Mouse (Mus musculus): ENCODE measurements around the gene Gm21915.

Gene Gm21915

GRCm38 (mm10) chr9:40670313-40670712, at the start of gene Gm21915:
TSS of gene Gm21915 (plus strand) at chr9:40670613.
- DNase-seq: no peak

GRCm38 (mm10) chr9:40622265-40622664, 48.1 kb upstream of the Gm21915 start:
- DNase-seq: no peak

DNA sequence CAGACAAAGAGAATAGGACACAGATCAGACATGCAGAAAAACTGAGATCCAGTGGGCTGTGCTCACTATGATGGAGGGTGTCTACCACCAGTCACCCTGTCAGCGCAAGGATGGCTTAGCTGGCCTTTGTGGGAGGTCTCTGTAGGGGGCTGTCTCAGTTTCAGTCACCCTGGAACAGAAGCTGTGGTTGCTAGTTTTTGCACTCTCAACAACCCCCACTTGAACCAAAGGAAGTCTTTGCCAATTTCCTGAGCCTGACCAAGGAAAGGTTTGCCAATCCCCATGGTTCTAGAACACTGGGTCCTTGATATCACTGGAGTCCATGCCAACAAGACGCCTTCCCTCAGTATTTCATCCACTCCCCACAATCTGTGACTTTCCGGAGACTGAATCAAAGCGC, 47.6 kb upstream of the Gm21915 start:
- DNase-seq: no peak

DNA sequence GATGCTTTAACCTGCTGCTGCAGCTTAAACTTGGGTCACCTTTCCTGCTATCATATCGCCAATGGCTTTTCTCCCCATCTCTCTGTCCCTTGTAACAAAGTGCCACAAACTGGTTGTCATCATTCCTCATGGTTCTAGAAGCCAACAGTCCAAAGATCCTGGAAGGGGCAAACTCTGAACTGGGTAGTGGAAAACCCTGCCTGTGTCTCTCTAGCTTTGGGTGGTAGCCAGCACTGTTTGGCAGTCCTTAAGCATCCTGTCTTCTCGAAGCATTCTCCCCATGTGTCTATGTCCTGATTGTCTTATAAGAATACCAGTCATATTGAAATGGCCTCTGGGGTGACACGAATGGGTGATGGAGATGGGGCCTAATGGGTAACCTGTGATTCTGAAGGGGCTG, 45.1 kb upstream of the Gm21915 start:
- peak; percentile 67 for DNase-seq

GRCm38 (mm10) chr9:40626566-40626965, 43.8 kb upstream of the Gm21915 start:
- no peak for DNase-seq

DNA sequence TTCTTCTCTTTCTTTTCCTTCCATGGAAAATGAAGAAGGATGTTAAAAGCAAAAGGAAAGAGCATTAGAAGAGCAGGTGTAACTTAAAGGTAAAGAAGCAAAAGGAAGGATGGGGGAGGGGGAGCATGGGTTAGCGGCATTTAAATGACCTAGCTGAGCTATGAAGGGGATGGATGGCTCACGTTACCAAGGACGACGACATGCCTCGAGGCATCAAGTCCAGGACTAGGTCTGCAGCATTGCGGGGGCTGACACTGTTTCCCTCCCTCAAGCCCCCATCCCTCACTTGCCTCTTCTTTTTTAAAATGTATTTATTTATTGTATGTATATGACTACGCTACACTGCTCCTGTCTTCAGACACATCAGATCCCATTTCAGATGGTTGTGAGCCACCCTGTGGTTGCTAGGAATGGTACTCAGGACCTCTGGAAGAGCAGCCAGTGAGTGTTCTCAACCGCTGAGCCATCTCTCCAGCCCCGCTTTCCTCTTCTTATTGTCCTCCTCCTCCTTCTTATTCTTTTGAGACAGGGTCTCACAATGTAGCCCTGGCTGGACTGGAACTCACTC, 43.2 kb upstream of the Gm21915 start:
- DNase-seq: no peak

DNA sequence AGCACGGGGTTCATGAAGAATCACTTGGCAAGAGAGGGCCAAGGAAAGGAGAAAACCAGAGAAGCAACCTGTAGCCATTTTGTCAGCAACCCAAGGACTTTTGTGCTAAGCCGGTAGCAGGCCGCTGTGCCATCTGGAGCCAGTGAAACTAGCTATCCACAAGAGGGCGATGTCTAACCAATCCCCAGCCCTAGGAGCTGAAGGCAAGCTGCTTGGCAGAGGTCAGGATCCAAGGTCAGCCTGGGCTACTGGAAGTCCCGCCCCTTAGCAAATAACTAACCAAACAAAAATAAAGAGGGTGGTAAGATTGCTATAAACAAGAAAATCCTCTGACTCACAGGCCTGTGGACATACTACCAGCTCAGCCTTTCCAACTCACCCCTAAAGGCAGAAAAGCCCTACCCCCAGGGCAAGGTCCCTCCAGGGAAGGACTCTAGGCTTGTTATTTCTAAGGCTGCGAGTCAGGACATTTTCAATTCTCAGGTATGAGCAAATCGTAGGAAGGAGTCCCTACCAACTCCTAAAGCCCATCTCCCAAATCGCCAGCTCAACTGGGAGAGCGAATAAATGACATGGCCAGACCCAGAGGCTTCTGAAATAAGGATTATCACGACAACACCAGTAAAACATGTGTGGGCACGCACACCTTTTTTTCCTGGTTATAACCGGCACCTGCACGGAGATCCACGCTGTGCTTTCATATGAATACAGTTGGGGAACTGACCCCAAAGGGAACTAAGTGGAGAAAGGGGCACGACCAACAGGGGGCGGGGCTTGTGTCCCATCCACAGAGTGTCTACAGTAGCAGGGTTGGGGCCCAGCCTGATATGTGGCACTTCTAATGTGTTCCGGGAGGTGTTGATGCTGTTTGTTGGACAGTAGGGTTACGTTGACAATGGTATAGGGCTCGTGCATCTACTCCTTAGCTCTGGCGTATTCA, 42.0 kb upstream of the Gm21915 start:
- DNase-seq: peak; percentile 94

DNA sequence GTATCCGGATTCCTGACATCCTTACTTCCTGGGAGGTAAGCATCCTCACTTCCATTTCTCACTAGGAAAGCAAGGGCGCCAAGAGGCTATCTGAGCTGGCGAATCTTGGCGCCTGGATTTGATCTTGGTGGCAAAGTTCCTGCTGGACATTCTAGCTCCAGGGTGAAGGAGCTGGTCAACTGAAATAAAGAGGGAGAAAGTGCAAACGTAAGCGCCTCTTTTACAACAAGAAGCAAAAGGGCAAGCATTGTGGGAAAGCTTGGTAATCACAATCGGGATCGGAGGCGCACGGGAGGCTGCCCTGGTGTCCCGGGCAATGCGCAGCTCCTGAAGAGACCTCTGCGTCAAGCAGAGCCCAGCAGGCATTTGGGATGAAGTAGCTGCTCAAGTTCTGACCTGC, 41.0 kb upstream of the Gm21915 start:
- peak; percentile 53 for DNase-seq

- peak; percentile 39 for DNase-seq
These were observed 39.3 kb upstream of the Gm21915 start for GRCm38 (mm10) chr9:40631101-40631500.

DNA sequence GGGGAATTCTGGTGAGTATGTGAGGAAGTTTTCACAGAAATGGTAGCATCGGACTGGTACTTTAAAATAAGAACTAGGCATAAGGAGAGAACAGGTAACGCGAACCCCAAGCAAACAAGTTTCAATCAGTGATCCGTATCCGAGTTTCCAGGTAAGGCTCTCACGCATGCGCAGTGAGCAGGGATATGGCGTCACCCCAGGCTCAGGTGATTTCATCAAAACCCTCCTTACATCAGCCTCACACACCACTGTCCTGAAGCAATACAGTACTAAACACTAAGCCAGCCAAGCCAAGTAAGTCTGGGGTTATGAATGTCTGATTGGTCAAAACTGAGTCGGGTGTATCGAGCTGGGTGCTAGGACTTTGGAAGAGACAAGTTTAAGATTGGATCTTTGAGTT, 38.9 kb upstream of the Gm21915 start:
- DNase-seq: peak; percentile 43

- DNase-seq: peak; percentile 77
These were observed 34.4 kb upstream of the Gm21915 start for GRCm38 (mm10) chr9:40636054-40636453.

DNA sequence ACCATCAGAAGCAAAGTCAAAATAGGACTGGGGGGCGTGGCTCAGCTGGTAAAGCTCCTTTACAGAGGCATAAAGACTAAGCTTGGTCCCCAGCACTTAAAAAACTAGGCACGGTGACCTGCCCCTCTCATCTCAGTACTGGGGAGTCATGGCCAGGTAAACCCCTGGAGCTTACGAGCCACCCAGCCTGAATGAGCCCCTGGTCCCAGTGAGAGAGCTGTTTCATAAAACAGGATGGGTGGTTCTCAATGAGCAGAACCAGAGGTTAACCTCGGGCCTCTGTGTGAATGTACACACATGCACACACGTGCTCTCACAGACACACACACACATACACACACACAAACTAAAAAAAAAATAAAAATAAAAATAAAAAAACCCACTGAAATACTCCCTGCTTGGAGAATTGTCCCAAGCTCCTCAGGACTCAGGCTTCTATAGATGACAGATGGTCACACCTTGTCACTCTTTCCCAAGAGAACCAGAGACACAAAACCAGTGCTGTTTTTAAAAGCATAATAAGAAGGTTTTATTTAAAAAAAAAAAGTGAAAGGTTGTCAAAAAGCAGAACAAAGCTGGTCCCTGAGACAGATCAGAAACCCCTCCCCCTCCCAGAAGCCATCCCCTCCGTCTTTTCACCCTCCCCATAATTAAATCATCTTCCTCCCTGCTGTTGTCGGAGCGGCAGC, 32.6 kb upstream of the Gm21915 start:
- DNase-seq: no peak

GRCm38 (mm10) chr9:40638394-40639049, 31.9 kb upstream of the Gm21915 start:
- DNase-seq: peak; percentile 49

DNA sequence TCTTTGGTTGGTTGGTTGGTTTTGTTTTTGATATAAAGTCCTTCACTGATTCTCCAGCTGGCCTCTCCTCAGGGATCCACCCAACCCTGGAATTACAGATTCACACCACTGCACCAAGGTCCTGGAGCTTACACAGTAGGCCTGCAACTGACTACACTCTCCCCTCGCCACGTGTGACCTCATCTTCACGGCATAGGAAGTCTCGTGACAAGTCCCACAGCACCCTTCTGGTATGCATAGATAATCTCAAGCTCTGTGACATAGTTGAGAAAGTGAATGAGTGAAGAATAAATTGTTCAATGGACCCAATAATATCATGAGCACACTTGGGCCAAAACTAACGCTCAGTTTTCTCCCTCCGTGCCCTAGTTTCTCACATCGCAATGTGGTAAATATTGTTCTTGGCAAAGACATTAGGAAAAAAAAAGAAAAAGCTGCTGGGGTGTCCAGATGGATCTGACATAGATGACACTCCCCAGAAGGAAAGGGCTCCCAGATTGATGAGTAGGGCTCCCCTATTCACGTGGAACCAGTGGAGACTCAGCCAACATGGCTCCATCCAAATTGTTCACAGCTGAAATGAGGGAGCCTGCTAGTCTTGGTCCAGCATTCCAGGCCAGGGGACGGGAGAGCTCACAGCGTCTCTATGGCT, 30.8 kb upstream of the Gm21915 start:
- DNase-seq: no peak

- no peak for DNase-seq
These were observed 29.1 kb upstream of the Gm21915 start for GRCm38 (mm10) chr9:40641318-40641717.

DNA sequence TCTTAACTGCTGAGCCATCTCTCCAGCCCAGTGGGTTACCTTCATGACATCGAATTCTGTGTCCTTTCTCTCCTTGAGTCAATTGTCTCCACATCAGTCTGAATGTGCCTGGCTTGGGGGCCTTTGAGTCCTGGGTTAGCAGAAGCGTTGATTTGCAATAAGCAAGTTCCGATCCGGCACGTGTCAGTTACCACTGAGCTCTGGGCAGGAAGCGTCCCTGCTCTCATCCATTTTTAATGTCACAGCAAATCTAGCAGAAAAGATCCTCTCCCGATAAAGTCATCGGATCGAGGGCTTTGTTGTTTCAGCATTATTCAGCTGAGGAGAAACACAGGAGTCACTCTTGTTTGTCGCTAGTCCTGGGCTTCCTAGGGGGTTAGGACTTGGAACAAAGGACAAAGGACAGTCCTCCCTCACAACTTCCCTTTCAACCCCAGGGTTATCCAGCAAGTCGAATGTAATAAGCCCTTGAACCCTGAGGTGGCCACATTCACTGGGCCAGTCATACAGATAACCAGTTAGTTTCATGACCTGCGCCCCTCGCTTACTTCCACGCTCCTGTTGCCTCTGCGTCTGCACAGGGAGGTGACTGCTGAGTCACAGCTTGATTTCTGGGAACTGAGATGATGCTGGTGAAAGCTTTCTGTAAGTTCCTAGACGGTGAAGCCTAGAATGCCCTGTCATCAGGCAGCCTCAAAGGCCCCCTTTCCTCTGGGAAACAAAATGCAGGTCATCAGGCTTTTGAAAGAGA, 27.8 kb upstream of the Gm21915 start:
- peak; percentile 28 for DNase-seq

GRCm38 (mm10) chr9:40649444-40649843, 21.0 kb upstream of the Gm21915 start:
- no peak for DNase-seq

DNA sequence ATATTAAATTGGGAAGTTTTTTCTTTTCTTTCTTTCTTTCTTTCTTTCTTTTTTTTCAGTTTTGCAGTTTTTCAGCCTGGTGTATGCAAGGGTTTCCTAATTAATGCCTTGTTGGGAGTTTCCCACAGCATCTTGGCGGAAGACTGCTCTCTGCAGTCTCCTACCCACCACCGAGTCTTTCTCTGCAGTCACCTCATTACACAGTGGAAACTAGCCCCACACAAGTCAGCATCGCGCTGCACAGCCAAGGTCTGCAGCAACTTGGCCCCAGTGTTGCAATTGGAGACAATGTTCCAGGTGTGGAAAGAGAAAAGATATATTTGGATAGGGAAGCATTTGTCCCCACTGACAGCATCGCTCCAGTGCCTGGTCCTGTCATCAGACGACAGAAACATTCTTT, 20.4 kb upstream of the Gm21915 start:
- DNase-seq: no peak

DNA sequence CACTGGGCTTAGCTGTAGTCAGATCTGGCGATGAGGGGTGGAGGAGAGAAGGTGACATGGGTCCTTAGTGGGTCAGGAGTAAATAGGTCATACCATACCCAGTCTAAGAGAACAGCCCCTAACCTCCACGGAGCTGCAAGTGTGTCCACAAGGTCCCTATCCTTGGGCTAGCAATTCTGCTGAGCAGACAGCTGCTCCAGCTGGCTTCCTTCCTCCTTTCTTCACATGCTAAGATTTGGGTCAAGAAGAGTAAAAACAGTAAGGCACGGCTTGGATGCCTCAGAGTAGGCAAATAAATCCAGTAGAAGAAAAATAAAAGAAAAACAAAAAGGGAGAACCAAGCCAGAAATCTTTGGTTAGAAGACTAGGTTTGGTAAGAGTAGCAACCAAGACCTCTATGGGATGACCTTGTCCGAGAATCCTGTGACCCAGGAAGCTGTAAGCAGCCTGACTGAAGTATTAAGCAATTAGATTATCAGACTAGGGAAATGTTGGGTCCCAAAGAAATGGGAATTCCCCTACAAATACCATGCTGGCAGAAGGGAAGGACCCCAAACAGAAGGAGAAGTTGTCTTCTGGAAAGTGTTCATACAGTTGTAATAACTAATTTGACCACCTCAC, 19.1 kb upstream of the Gm21915 start:
- DNase-seq: no peak

- DNase-seq: no peak
These were observed 17.7 kb upstream of the Gm21915 start for GRCm38 (mm10) chr9:40652757-40653156.

GRCm38 (mm10) chr9:40666190-40666803, 4.1 kb upstream of the Gm21915 start:
- no peak for DNase-seq
